Mouse (Mus musculus) heart, adult 2 months (tissue): ENCODE data around the gene Ripor1. TPM values are rescaled to one million over a fixed set of nuclear protein-coding genes. Genes with fewer than 3 reads are reported as not detected.

Source experiments
- DNase-seq, 2 experiments: peaks; one replicate each; pipeline ENCODE4 v3.0.0; 2021
- H3K27ac ChIP-seq: fragments of 200-600 bp; 2 replicates; pipeline ENCODE4 v1.8.1; 2022
- H3K27me3 ChIP-seq: fragments of 200-500 bp; 2 replicates; pipeline ENCODE4 v1.6.1; 2012; ENCODE audit warnings: mild to moderate bottlenecking, low read length, inconsistent platforms, mixed read lengths; ENCODE audit not compliant: control insufficient read depth, insufficient read depth
- H3K36me3 ChIP-seq: fragments of 200-500 bp; 2 replicates; pipeline ENCODE4 v1.6.1; 2012; ENCODE audit warnings: low read length, inconsistent platforms; ENCODE audit not compliant: control insufficient read depth, insufficient read depth
- H3K4me1 ChIP-seq: fragments of 200-500 bp; 2 replicates; pipeline ENCODE4 v1.6.1; 2011; ENCODE audit warnings: low read length; ENCODE audit not compliant: control insufficient read depth, insufficient read depth
- H3K4me3 ChIP-seq: fragments of 200-600 bp; 2 replicates; pipeline ENCODE4 v1.8.1; 2022
- H3K79me2 ChIP-seq: fragments of 200-500 bp; replicated peaks from 2 replicates; pipeline ENCODE4 v1.6.1; 2012; ENCODE audit warnings: mild to moderate bottlenecking, inconsistent platforms, low read length, moderate library complexity, mixed read lengths; ENCODE audit not compliant: control insufficient read depth, insufficient read depth
- H3K9ac ChIP-seq: fragments of 200-500 bp; 2 replicates; pipeline ENCODE4 v1.6.1; 2012; ENCODE audit warnings: low read depth, mild to moderate bottlenecking, control low read depth, inconsistent platforms, low read length, mixed read lengths
- CTCF ChIP-seq: fragments of 200-600 bp; IDR thresholded peaks from 2 replicates; pipeline ENCODE4 v1.8.1; 2022; ENCODE audit warnings: antibody characterized with exemption, mild to moderate bottlenecking, moderate library complexity
- EP300 ChIP-seq: fragments of 200-500 bp; IDR thresholded peaks from 2 replicates; pipeline ENCODE4 v1.6.1; 2011; ENCODE audit warnings: low read depth, low read length, control low read depth; ENCODE audit not compliant: insufficient read depth
- POLR2A ChIP-seq: fragments of 200-500 bp; IDR thresholded peaks from 2 replicates; pipeline ENCODE4 v1.6.1; 2011; ENCODE audit warnings: mild to moderate bottlenecking, low read depth, low read length, control low read depth; ENCODE audit not compliant: insufficient read depth
- WGBS: fragments of 180-500 bp; shearing (Covaris S2); methylation state at CpG from one replicate; pipeline ENCODE4 v1.1.7; 2018; 5-methylcytosine and 5-hydroxymethylcytosine counted together
- intact Hi-C: fragments of 180-260 bp; cut with DNase I; formaldehyde crosslinking; loops from one replicate; pipeline ENCODE4 v1.15.1; 2025
- polyA plus RNA-seq: library from polyadenylated mRNA; depleted of rRNA; stranded (reverse); fragments of >200 nt; gene quantifications from 2 replicates; pipeline ENCODE4 v1.2.3, GENCODE M21; 2012
- total RNA-seq, 2 experiments: library from RNA; stranded (reverse); gene quantifications; 2 replicates each; pipeline ENCODE4 v1.2.3; 2021

Ripor1 gene
- total and polyA plus RNA-seq, 3 experiments: 39.2 to 51.6 (median 42.5) TPM

DNA sequence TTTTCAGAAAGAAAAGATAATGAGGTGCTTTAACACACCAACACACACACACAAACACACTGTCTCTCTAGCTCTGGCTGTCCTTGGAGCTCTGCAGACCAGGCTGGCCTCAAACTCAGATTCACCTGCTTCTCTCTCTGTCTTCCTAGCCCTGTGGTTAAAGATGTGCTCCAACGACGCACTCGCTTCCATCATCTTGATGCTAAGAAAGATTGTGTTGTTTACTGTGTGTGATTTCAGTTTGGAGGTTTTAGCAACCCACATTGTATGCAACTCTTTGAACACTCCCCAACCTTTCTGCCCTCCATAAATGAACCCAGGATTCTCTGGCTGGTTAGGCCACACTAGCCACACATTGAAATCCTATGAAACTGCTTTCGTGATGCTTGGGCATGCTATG is 33.5 kb downstream of the Ripor1 start:
- no peak overlapping the region for H3K27ac ChIP-seq
- H3K27me3 ChIP-seq: no peaks in the 10 kb centered on the region
- intact Hi-C loops: loop anchor here (5.0 kb wide), 3 partner anchors 64 to 119 kb away; partner anchors contain the start of genes Acd, Atp6v0d1, Gfod2 and Pard6a
- H3K4me1 ChIP-seq: peaks cover 11% of the 10 kb centered on the region
- H3K79me2 ChIP-seq: peaks cover 7% of the 10 kb centered on the region
- H3K36me3 ChIP-seq: peaks cover 18% of the 10 kb centered on the region
- TF ChIP-seq EP300 (no peak), POLR2A (no peak), CTCF (no peak)
- H3K4me3 ChIP-seq: no peak overlapping the region
- H3K9ac ChIP-seq: peak overlapping the region; percentile 37; the same call in 1 of the 2 replicates
- WGBS: 71% methylated on average over 4 of the region's 4 CpGs
- no peak for DNase-seq

DNA sequence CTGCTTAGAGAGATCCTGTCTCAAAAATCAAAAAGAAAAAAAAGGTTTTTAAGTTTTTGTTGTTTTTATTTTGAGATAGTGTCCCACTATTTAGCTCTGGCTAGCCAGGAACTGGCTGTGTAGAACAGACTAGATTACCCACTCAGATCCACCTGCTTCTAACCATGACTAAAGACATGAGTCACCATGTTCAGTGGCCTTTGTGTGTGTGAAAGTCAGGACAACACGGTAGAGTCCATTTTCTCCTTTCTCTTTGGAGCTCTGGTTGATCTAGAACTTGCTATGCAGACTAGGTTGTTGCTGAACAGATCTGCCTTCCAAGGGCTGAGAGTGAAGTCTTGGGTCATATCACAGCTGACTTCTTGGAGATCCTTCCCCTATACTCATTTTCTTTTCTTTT is 34.8 kb downstream of the Ripor1 start:
- intact Hi-C loops: loop anchor here (5.0 kb wide), 3 partner anchors 62 to 117 kb away; partner anchors contain the start of genes Acd, Atp6v0d1, Gfod2 and Pard6a
- TF ChIP-seq POLR2A (no peak), EP300 (no peak), CTCF (no peak)
- Histone ChIP-seq H3K9ac (no peak overlapping the region), H3K27ac (no peak overlapping the region), H3K4me3 (no peak overlapping the region), H3K36me3 (peaks cover 21% of the 10 kb centered on the region), H3K79me2 (peaks cover 9% of the 10 kb centered on the region), H3K27me3 (no peaks in the 10 kb centered on the region), H3K4me1 (peaks cover 11% of the 10 kb centered on the region)
- no peak for DNase-seq
- 32% methylated on average over 1 of the region's 1 CpGs for WGBS

- Histone ChIP-seq H3K36me3 (peaks cover 24% of the 10 kb centered on the region), H3K79me2 (peaks cover 12% of the 10 kb centered on the region), H3K4me3 (no peak overlapping the region), H3K9ac (no peak overlapping the region), H3K4me1 (peaks cover 11% of the 10 kb centered on the region), H3K27me3 (no peaks in the 10 kb centered on the region), H3K27ac (no peak overlapping the region)
- 18% methylated on average over 2 of the region's 2 CpGs for WGBS
- TF ChIP-seq POLR2A (no peak), EP300 (no peak), CTCF (no peak)
- DNase-seq: no peak
- intact Hi-C loops: no loop called here
Observed at GRCm38 (mm10) chr8:105640511-105640910, 35.5 kb downstream of the Ripor1 start.

GRCm38 (mm10) chr8:105645205-105645604 is 40.1 kb downstream of the Ripor1 start:
- Histone ChIP-seq H3K79me2 (peaks cover 8% of the 10 kb centered on the region), H3K27ac (no peak overlapping the region), H3K4me1 (peaks cover 2% of the 10 kb centered on the region), H3K27me3 (no peaks in the 10 kb centered on the region), H3K9ac (no peak overlapping the region), H3K36me3 (peaks cover 19% of the 10 kb centered on the region), H3K4me3 (no peak overlapping the region)
- intact Hi-C loops: no loop called here
- TF ChIP-seq POLR2A (no peak), CTCF (no peak), EP300 (no peak)
- WGBS: 81% methylated on average over 1 of the region's 1 CpGs
- DNase-seq: no peak

DNA sequence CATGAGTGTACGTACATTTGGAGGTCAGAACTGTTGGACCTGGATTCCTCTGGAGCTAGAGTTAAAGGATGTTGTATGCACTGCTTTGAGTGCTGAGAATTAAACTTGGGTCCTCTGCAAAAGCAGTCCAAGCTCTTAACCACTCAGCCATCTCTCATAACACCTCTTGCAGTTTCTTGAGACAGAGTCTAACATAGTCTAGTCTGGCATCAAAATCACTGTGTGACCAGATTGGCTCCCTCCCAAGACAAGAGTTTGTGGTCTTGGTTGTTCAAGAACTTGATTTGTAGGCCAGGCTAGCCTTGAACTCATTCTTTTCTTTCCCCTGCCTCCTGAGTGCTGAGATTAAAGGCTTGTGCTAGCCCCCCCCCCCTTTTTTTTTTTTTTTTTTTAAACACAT is 43.9 kb downstream of the Ripor1 start:
- DNase-seq: no peak
- H3K27me3 ChIP-seq: no peaks in the 10 kb centered on the region
- intact Hi-C loops: no loop called here
- H3K9ac ChIP-seq: no peak overlapping the region
- H3K27ac ChIP-seq: no peak overlapping the region
- H3K4me3 ChIP-seq: no peak overlapping the region
- 98% methylated on average over 1 of the region's 1 CpGs for WGBS
- H3K36me3 ChIP-seq: peaks cover 14% of the 10 kb centered on the region
- peaks cover 3% of the 10 kb centered on the region for H3K4me1 ChIP-seq
- no peak for TF ChIP-seq EP300
- no peak for TF ChIP-seq POLR2A
- TF ChIP-seq CTCF: no peak
- H3K79me2 ChIP-seq: peaks cover 7% of the 10 kb centered on the region

- Histone ChIP-seq H3K4me1 (no peaks in the 10 kb centered on the region; the same call in 1 of the 2 replicates), H3K9ac (no peak overlapping the region), H3K27ac (no peak overlapping the region), H3K4me3 (no peak overlapping the region), H3K36me3 (peaks cover 12% of the 10 kb centered on the region), H3K27me3 (no peaks in the 10 kb centered on the region), H3K79me2 (peaks cover 1% of the 10 kb centered on the region; the same call in 1 of the 2 replicates)
- no peak for DNase-seq
- intact Hi-C loops: no loop called here
- no peak for TF ChIP-seq EP300
- no peak for TF ChIP-seq POLR2A
- no peak for TF ChIP-seq CTCF
Observed at GRCm38 (mm10) chr8:105657641-105658040, 52.6 kb downstream of the Ripor1 start.
